Mouse (Mus musculus) erythroblast, embryonic 14.5 days (primary cell): Measurements from ENCODE around the gene Plekha5. TPM values are rescaled to one million over a fixed set of nuclear protein-coding genes. Genes with fewer than 3 reads are reported as not detected.
A peak's percentile ranks its signal among the peaks of the same experiment; 100 is the strongest.

Experiments
- H3K27me3 ChIP-seq: 2 replicates; pipeline ENCODE4 v1.6.1; 2012; ENCODE audit warnings: inconsistent platforms; ENCODE audit not compliant: control insufficient read depth
- H3K36me3 ChIP-seq: 2 replicates; pipeline ENCODE4 v1.6.1; 2012; ENCODE audit warnings: mild to moderate bottlenecking, inconsistent platforms; ENCODE audit not compliant: control insufficient read depth
- H3K4me1 ChIP-seq: 2 replicates; pipeline ENCODE4 v1.6.1; 2012; ENCODE audit warnings: inconsistent platforms; ENCODE audit not compliant: control insufficient read depth
- H3K4me3 ChIP-seq: replicated peaks from 2 replicates; pipeline ENCODE3; 2012; ENCODE audit warnings: moderate library complexity, mild to moderate bottlenecking, inconsistent platforms
- H3K9me3 ChIP-seq: 2 replicates; pipeline ENCODE4 v1.6.1; 2012; ENCODE audit warnings: low read length, inconsistent platforms, mixed read lengths; ENCODE audit not compliant: control insufficient read depth
- GATA1 ChIP-seq: IDR thresholded peaks from 2 replicates; pipeline ENCODE4 v1.6.1; 2012; ENCODE audit warnings: low read length, inconsistent platforms, mixed read lengths
- TAL1 ChIP-seq: IDR thresholded peaks from 3 replicates; pipeline ENCODE4 v1.6.1; 2012; ENCODE audit warnings: low read length, inconsistent platforms, mixed read lengths
- polyA plus RNA-seq: library from polyadenylated mRNA; stranded (reverse); fragments of >175 nt; gene quantifications from 2 replicates; pipeline ENCODE4 v1.2.3, GENCODE M21; 2012

Gene Plekha5
- polyA plus RNA-seq: 0.01 TPM in 1 of 2 replicates, not detected in the other

DNA sequence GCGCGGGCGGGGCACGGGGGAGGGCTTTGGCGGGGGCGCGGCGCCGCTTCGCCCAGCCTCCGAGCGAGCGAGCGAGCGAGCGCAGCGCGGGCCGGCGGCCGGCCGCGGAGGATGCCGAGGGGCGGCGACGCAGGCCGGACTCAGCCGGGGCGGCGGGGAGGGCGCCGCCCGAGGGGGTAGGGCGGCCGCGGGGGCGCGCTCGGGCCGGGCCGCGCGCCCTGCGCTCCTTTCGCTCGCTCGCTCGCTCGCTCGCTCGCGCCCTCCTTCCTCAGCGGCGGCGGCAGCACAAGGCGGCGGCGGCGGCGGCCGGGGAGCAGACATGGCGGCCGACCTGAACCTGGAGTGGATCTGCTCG lies at the start of gene Plekha5:
Gene Plekha5, plus strand, starts transcription at position 209 of the 355 bp plus-strand sequence.
- H3K4me3 ChIP-seq: peak within 1 kb of the TSS; percentile 65
- TF ChIP-seq GATA1: no peak
- H3K27me3 ChIP-seq: peaks cover 34% of the 10 kb centered on the region
- peaks cover 2% of the 10 kb centered on the region; the same call in 1 of the 2 replicates for H3K36me3 ChIP-seq
- peaks cover 5% of the 10 kb centered on the region for H3K4me1 ChIP-seq
- no peaks in the 10 kb centered on the region for H3K9me3 ChIP-seq

DNA sequence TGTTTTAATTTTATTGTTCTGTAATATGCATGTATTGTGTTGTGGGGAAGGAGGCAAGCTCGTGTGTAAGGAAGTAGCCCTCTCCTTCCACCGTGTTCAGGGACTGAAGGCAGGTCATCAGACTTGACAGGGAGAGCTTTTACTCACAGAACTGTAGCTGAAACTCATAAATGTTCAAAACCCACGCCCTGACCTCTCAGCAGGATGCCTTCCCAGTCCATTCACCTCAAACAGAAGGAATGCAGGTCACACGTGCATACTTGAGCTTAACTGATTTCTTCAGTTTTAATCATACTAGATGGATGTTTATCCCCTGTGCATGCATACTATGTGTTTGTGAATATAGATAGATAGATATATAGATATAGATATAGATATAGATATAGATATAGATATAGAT lies 48.2 kb upstream of the Plekha5 start:
- Histone ChIP-seq H3K27me3 (no peaks in the 10 kb centered on the region), H3K9me3 (peaks cover 4% of the 10 kb centered on the region; the same call in 1 of the 2 replicates), H3K4me1 (no peaks in the 10 kb centered on the region), H3K36me3 (no peaks in the 10 kb centered on the region), H3K4me3 (no peak overlapping the region)
- TF ChIP-seq TAL1 (no peak), GATA1 (no peak)

DNA sequence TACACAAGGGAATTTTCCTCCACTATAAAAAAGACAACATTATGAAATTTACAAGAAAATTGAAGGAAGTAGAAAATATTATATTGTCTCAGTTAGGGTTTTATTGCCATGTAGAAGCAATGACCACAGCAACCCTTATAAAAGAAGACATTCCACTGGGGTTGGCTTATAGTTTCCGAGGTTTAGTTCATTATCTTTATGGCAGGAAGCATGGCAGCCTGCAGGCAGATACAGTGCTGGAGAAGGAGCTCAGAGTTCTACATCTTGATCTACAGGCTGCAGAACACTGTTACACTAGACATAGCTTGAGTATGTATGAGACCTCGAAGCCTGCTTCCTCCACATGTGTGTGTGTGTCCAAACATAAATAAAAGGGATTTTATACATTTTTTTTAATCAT lies 43.3 kb upstream of the Plekha5 start:
- no peak overlapping the region for H3K4me3 ChIP-seq
- no peaks in the 10 kb centered on the region for H3K4me1 ChIP-seq
- no peaks in the 10 kb centered on the region for H3K27me3 ChIP-seq
- H3K9me3 ChIP-seq: peaks cover 4% of the 10 kb centered on the region; the same call in 1 of the 2 replicates
- no peaks in the 10 kb centered on the region for H3K36me3 ChIP-seq
- no peak for TF ChIP-seq GATA1
- no peak for TF ChIP-seq TAL1

DNA sequence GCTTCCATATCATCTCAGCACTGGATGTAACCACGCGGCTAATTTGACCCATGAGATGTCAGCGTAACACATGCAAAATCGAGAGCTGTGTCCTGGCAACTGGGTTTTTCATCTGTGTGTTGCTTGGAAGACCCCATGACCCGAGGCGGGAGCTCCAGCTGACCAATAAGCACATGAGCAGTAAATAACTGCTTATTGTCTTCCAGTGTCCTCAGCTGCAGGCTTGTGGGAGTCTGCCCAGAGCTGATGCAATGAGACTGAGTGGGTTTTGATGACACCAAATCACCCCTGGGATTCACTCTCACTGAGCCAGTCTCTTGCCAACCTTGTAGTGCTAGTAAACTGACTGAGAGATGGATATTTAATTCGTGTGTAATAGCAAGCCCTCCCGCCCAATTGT lies 42.7 kb upstream of the Plekha5 start:
- TF ChIP-seq GATA1 (no peak), TAL1 (no peak)
- H3K27me3 ChIP-seq: no peaks in the 10 kb centered on the region
- H3K4me3 ChIP-seq: no peak overlapping the region
- H3K9me3 ChIP-seq: peaks cover 4% of the 10 kb centered on the region; the same call in 1 of the 2 replicates
- H3K4me1 ChIP-seq: no peaks in the 10 kb centered on the region
- H3K36me3 ChIP-seq: no peaks in the 10 kb centered on the region

DNA sequence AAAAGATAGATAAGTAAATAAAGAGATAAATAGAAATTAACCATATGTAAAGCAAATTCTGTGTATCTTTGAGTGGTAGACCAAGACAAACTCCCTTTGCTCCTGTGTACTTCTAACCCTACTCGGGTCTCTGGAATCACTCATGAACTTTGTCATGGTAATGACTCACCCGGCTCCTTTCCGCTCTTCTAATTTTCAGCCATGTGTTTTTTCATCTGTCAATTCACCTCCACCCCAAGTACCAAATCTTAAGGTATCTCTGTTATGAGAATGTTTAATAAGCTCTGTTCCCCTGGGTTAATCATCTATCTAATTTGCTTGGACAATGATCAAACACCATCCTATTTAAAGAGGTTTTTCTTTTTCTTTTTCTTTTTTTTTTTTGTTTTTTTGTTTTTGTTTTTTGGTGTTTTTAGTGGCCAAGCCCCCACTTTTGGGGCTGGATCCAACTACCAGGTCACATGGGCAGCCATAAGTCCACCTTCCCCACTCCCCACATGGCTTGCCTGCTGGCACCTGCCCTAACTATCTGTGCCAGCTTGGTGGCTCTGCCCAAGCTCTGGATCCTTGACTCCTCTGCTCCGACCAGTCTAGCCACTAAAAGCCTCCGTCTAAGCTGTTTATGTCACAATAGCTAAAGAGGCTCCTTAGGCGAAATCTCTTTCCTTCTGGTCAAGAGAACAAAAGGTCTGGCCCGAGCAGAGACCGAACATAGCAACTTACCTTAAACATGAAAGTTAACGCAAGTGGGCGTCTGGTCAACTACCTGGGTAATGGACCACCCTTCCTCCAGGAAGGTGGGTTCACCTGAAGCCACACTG lies 40.1 kb upstream of the Plekha5 start:
- Histone ChIP-seq H3K4me1 (no peaks in the 10 kb centered on the region), H3K9me3 (peaks cover 2% of the 10 kb centered on the region; the same call in 1 of the 2 replicates), H3K27me3 (no peaks in the 10 kb centered on the region), H3K36me3 (no peaks in the 10 kb centered on the region), H3K4me3 (no peak overlapping the region)
- TF ChIP-seq GATA1 (no peak), TAL1 (no peak)

DNA sequence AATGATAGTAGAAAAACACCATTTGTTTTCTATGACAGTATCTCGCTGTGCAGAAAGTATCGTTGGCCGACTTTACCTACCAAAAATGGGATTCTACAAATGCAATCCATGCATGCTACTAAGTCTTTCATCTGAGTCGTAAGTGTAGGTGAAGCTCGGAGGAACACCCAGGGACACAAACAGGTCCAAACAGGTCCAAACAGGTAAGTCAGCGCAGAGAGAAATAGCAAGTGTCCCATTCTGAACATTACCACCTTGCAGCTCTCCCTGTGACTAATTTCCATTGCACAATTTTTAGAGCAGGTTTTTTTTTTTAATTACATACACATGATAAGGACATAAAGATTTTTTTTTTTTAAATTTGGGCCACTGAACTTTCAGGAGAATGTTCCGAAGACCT lies 27.2 kb upstream of the Plekha5 start:
- Histone ChIP-seq H3K36me3 (no peaks in the 10 kb centered on the region), H3K4me1 (no peaks in the 10 kb centered on the region), H3K27me3 (no peaks in the 10 kb centered on the region), H3K4me3 (no peak overlapping the region), H3K9me3 (no peaks in the 10 kb centered on the region; the same call in 1 of the 2 replicates)
- no peak for TF ChIP-seq TAL1
- TF ChIP-seq GATA1: no peak

DNA sequence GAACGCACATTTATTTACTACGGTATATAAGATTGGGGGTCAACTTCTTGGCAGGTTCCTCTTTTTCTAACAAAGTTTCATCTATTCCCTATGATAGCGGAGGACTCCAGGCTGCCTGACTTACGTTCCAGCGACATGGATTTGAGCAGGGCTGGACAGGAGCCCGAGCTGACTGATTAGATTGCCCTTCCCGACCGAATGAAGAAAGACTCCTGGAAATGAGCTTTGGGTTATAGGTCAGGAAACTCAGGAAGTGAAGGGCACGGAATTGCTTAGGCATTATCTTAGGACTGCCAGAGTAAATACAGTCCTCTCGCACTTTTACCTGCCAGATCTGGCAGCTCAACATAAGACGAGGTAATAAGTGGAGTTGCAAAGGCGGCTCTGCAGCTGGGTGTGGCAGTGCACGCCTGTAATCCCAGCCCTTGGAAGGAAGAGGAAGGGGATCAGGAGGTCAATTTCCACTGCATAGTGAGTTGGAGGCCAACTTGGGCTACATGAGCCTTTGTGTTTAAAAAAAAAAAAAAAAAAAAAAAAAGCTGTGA lies 21.0 kb upstream of the Plekha5 start:
- no peak for TF ChIP-seq GATA1
- TF ChIP-seq TAL1: no peak
- no peaks in the 10 kb centered on the region for H3K36me3 ChIP-seq
- H3K9me3 ChIP-seq: no peaks in the 10 kb centered on the region; the same call in 1 of the 2 replicates

DNA sequence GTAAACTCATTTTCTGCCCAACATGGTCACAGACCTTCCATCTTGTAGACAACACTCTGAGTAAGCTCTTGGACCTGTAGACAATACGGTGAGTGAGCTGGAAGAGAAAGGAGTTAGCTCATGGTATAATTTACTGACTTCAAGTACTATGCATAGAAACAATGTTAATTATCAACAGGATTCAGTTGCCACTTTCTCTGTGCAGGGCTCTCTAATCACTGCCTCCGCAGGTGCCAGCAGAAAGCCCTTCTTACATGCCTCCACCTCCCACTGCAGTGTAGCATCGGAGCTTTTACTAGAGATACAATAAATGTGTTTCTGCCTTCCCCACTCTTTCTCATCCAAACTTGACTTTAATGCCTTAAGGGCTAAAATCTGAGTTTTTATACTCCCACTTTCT lies 11.9 kb upstream of the Plekha5 start:
- H3K36me3 ChIP-seq: no peaks in the 10 kb centered on the region
- TF ChIP-seq GATA1: no peak
- TF ChIP-seq TAL1: no peak
- no peaks in the 10 kb centered on the region for H3K27me3 ChIP-seq
- peaks cover 4% of the 10 kb centered on the region for H3K9me3 ChIP-seq
- H3K4me3 ChIP-seq: no peak overlapping the region
- no peaks in the 10 kb centered on the region for H3K4me1 ChIP-seq

More for the DNA sequence above, 21.0 kb upstream of the Plekha5 start:
- no peaks in the 10 kb centered on the region for H3K4me1 ChIP-seq
- no peak overlapping the region for H3K4me3 ChIP-seq
- H3K27me3 ChIP-seq: no peaks in the 10 kb centered on the region

DNA sequence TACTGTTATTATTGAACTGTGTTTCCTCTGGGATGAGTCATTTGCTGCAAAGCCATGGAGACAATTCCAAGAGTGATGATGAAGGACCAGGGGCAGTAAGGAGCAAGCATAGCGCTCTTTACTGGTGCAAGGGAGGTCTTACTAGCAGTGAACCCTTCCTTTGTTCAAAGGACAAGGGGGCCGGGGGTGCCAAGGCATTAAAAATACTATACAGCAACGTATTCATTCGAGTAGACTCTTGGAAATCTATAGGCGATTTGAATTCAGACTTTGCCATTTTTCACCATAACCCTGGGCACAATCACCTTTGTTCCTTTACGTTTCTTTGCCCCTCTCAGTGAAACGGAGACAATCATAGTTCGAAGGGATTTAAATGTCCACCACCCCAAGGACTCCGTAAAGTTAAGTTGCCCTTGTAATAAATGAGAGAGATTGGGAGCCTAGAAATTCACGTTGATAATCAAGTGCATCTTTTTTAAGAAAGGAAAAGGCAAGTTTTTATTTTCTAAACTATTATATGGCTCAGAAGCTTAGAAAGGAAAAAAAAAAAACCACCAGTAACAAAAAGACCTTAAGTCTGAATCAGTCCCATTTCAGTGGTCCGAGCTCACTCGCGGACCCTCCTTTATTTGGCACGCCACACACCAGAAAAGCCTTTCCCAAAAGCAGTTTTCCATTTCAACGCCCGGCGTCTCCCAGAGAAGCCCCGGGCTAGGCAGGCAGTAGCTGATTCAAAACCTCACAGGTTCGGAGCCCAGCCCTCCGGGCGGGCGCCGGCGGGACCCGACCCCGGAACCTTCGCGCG lies 611 bp upstream of the Plekha5 start:
- Histone ChIP-seq H3K4me3 (peak overlapping the region; percentile 65), H3K36me3 (no peaks in the 10 kb centered on the region), H3K4me1 (peaks cover 5% of the 10 kb centered on the region), H3K9me3 (no peaks in the 10 kb centered on the region), H3K27me3 (peaks cover 34% of the 10 kb centered on the region)
- no peak for TF ChIP-seq GATA1
- no peak for TF ChIP-seq TAL1
